Mouse (Mus musculus): ENCODE results near the gene Chp2.

DNA sequence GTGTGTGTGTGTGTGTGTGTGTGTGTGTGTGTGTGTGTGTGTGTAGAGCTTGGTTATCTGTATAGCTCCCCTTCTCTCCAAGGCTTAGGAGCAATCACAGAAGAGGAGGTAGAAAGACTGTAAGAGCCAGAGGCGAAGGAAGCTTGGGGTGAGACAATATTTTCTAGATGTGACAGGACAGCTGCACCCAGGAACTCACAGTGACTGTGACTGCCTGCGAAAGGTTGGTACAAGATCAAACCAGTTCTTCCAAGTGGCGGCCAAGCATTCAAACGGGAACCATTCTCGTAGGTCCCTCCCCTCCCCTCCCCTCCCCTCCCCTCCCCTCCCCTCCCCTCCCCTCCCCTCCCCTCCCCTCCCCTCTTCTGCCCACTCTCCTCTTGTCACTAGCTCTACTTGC is 26.7 kb downstream of the Chp2 start:
- TF ChIP-seq POLR2A (IDR thresholded peaks at IDR 0.05; ENCODE audit: control insufficient read depth, low read depth, low read length) (no peak), CTCF (IDR thresholded peaks at IDR 0.05; ENCODE audit: control insufficient read depth, insufficient read depth, insufficient replicate concordance, low read depth, low read length) (no peak)
